Mouse (Mus musculus): ENCODE measurements at regions not wholly inside any gene's neighbourhood (a gene's known extent, or its start where the extent isn't known, plus 50 kb on each side); places are given as distances from the start of the nearest gene placed in this dataset.

GRCm38 (mm10) chr9:61660191-61660590 lies 254.2 kb downstream of the Rplp1 start:
- no peak for TF ChIP-seq CTCF (conservative IDR thresholded peaks at IDR 0.05; ENCODE audit: low read length)
- no peak for TF ChIP-seq NANOG (IDR thresholded peaks at IDR 0.05; ENCODE audit: borderline replicate concordance, low read length)
- no peak for TF ChIP-seq POU5F1 (IDR thresholded peaks at IDR 0.05; ENCODE audit: borderline replicate concordance, low read length)

Measured in E14TG2a.4 (cell line).